Mouse (Mus musculus) MEL (cell line): ENCODE data around the gene Fmod. TPM values are rescaled to one million over a fixed set of nuclear protein-coding genes. Genes with fewer than 3 reads are reported as not detected.

Source experiments
- DNase-seq: peaks from one replicate; pipeline ENCODE4 v3.0.0; 2011; ENCODE audit warnings: low read depth, low spot score
- H3K27ac ChIP-seq: 2 replicates; pipeline ENCODE4 v1.5.1; 2012; ENCODE audit warnings: low read depth, mild to moderate bottlenecking, control low read depth, low read length, moderate library complexity; ENCODE audit not compliant: control insufficient read depth
- H3K27me3 ChIP-seq, 2 experiments: fragments of 150-350 bp in 1 of 2; sonication (generic) in 1 of 2; 2 replicates each; pipeline ENCODE4 v1.6.1; 2012; ENCODE audit warnings: low read length in 2 of 2, mild to moderate bottlenecking in 2 of 2, improper control_type of control experiment in 1 of 2, moderate library complexity in 1 of 2; ENCODE audit not compliant: insufficient read depth in 2 of 2, control insufficient read depth in 1 of 2
- H3K36me3 ChIP-seq, 2 experiments: 2 replicates each; pipeline ENCODE4 v1.6.1; 2012 to 2014; ENCODE audit warnings: low read length in 2 of 2, improper control_type of control experiment in 1 of 2, inconsistent platforms in 1 of 2, mild to moderate bottlenecking in 1 of 2; ENCODE audit not compliant: insufficient read depth in 2 of 2, control insufficient read depth in 1 of 2
- H3K4me1 ChIP-seq, 2 experiments: fragments of 150-350 bp in 1 of 2; sonication (generic) in 1 of 2; 2 replicates each; pipeline ENCODE4 v1.6.1; 2012; ENCODE audit warnings: low read length in 2 of 2, improper control_type of control experiment in 1 of 2, mild to moderate bottlenecking in 1 of 2; ENCODE audit not compliant: insufficient read depth in 2 of 2, control insufficient read depth in 1 of 2
- H3K4me3 ChIP-seq, 2 experiments: fragments of 150-350 bp in 1 of 2; sonication (generic) in 1 of 2; 2 replicates each; pipeline ENCODE4 v1.5.1; 2012; ENCODE audit warnings: low read depth in 2 of 2, low read length in 2 of 2, mild to moderate bottlenecking in 2 of 2, moderate library complexity in 2 of 2, control low read depth in 1 of 2, improper control_type of control experiment in 1 of 2; ENCODE audit not compliant: control insufficient read depth in 1 of 2, insufficient read depth in 1 of 2
- H3K79me2 ChIP-seq: 2 replicates; pipeline ENCODE4 v1.6.1; 2012; ENCODE audit warnings: mild to moderate bottlenecking, low read length, moderate library complexity; ENCODE audit not compliant: control insufficient read depth, poor library complexity, insufficient read depth
- H3K9ac ChIP-seq: 2 replicates; pipeline ENCODE4 v1.6.1; 2012; ENCODE audit warnings: low read depth, mild to moderate bottlenecking, control low read depth, low read length, moderate library complexity; ENCODE audit not compliant: control insufficient read depth, poor library complexity, severe bottlenecking
- H3K9me3 ChIP-seq: fragments of 150-350 bp; sonication (generic); replicated peaks from 2 replicates; pipeline ENCODE4 v1.6.1; 2012; ENCODE audit warnings: mild to moderate bottlenecking, low read length, improper control_type of control experiment, moderate library complexity; ENCODE audit not compliant: insufficient read depth
- CHD1 ChIP-seq: IDR thresholded peaks from 2 replicates; pipeline ENCODE4 v1.6.1; 2012; ENCODE audit warnings: low read depth, mild to moderate bottlenecking, inconsistent platforms, low read length, improper control_type of control experiment
- CHD2 ChIP-seq: IDR thresholded peaks from 2 replicates; pipeline ENCODE4 v1.6.1; 2011; ENCODE audit warnings: low read length, improper control_type of control experiment
- E2F4 ChIP-seq: IDR thresholded peaks from 2 replicates; pipeline ENCODE4 v1.6.1; 2011; ENCODE audit warnings: low read depth, low read length, improper control_type of control experiment, borderline replicate concordance
- ETS1 ChIP-seq: IDR thresholded peaks from 2 replicates; pipeline ENCODE4 v1.6.1; 2012; ENCODE audit warnings: low read depth, mild to moderate bottlenecking, inconsistent platforms, low read length, improper control_type of control experiment, moderate library complexity
- GABPA ChIP-seq: IDR thresholded peaks from 2 replicates; pipeline ENCODE4 v1.6.1; 2012; ENCODE audit warnings: low read depth, mild to moderate bottlenecking, inconsistent platforms, low read length, improper control_type of control experiment, moderate library complexity
- JUND ChIP-seq: IDR thresholded peaks from 2 replicates; pipeline ENCODE4 v1.6.1; 2011; ENCODE audit warnings: low read depth, mild to moderate bottlenecking, improper control_type of control experiment, low read length
- MAFK ChIP-seq: IDR thresholded peaks from 2 replicates; pipeline ENCODE4 v1.6.1; 2011; ENCODE audit warnings: low read depth, mild to moderate bottlenecking, low read length, improper control_type of control experiment, borderline replicate concordance
- MAZ ChIP-seq: IDR thresholded peaks from 2 replicates; pipeline ENCODE4 v1.6.1; 2012; ENCODE audit warnings: low read depth, mild to moderate bottlenecking, inconsistent platforms, low read length, improper control_type of control experiment
- MEF2A ChIP-seq: IDR thresholded peaks from 2 replicates; pipeline ENCODE4 v1.6.1; 2014; ENCODE audit warnings: low read depth, mild to moderate bottlenecking, inconsistent platforms, low read length, improper control_type of control experiment; ENCODE audit not compliant: poor library complexity, insufficient replicate concordance, severe bottlenecking; ENCODE audit errors: extremely low read depth
- POLR2AphosphoS2 ChIP-seq: IDR thresholded peaks from 2 replicates; pipeline ENCODE4 v1.6.1; 2011; ENCODE audit warnings: low read length, improper control_type of control experiment
- RCOR1 ChIP-seq: IDR thresholded peaks from 2 replicates; pipeline ENCODE4 v1.6.1; 2012; ENCODE audit warnings: low read depth, mild to moderate bottlenecking, inconsistent platforms, low read length, improper control_type of control experiment
- SMC3 ChIP-seq: IDR thresholded peaks from 2 replicates; pipeline ENCODE4 v1.6.1; 2011; ENCODE audit warnings: low read depth, low read length, improper control_type of control experiment
- TBP ChIP-seq: IDR thresholded peaks from 2 replicates; pipeline ENCODE4 v1.8.0; 2011; ENCODE audit warnings: low read depth, low read length, improper control_type of control experiment
- TCF12 ChIP-seq: IDR thresholded peaks from 2 replicates; pipeline ENCODE4 v1.6.1; 2014; ENCODE audit warnings: low read depth, mild to moderate bottlenecking, inconsistent platforms, low read length, improper control_type of control experiment, moderate library complexity
- UBTF ChIP-seq: IDR thresholded peaks from 2 replicates; pipeline ENCODE4 v1.6.1; 2012; ENCODE audit warnings: low read depth, mild to moderate bottlenecking, inconsistent platforms, low read length, improper control_type of control experiment, moderate library complexity, borderline replicate concordance; ENCODE audit not compliant: insufficient read depth
- USF1 ChIP-seq: IDR thresholded peaks from 2 replicates; pipeline ENCODE4 v1.6.1; 2014; ENCODE audit warnings: low read depth, mild to moderate bottlenecking, inconsistent platforms, low read length, improper control_type of control experiment, moderate library complexity
- ZC3H11A ChIP-seq: IDR thresholded peaks from 2 replicates; pipeline ENCODE4 v1.6.1; 2012; ENCODE audit warnings: low read depth, mild to moderate bottlenecking, inconsistent platforms, low read length, improper control_type of control experiment
- ZMIZ1 ChIP-seq: IDR thresholded peaks from 2 replicates; pipeline ENCODE4 v1.6.1; 2012; ENCODE audit warnings: low read depth, mild to moderate bottlenecking, inconsistent platforms, low read length, improper control_type of control experiment, moderate library complexity
- ZNF384 ChIP-seq: IDR thresholded peaks from 2 replicates; pipeline ENCODE4 v1.6.1; 2012; ENCODE audit warnings: low read depth, mild to moderate bottlenecking, inconsistent platforms, low read length, improper control_type of control experiment
- polyA plus RNA-seq, 2 experiments: library from polyadenylated mRNA; stranded (reverse) in 1 of 2; unstranded in 1 of 2; fragments of >175 nt in 1 of 2; fragments of >200 nt in 1 of 2; gene quantifications; 2 replicates each; pipeline versions ENCODE4 v1.2.1 to v1.2.4; 2012; ENCODE audit warnings: low replicate concordance in 2 of 2, low read depth in 1 of 2; ENCODE audit not compliant: insufficient read length in 2 of 2, insufficient read depth in 1 of 2, missing spikeins in 1 of 2
- total RNA-seq: library from RNA; depleted of rRNA; stranded (reverse); fragments of 300-350 nt; gene quantifications from 2 replicates; pipeline ENCODE4 v1.2.3, GENCODE M21; 2012

The Fmod gene
- total and polyA plus RNA-seq, 3 experiments, result not detected

GRCm38 (mm10) chr1:134063086-134063772 lies 26.2 kb downstream of the Fmod start:
- Histone ChIP-seq H3K27ac (no peak overlapping the region), H3K36me3 (peaks cover 0 to 18% of the 10 kb centered on the region in 2 experiments; a peak in 2 of 4 replicates), H3K27me3 (no peaks in the 10 kb centered on the region), H3K9me3 (no peaks in the 10 kb centered on the region), H3K4me1 (peaks cover 9 to 36% of the 10 kb centered on the region in 2 experiments)
- no peak for DNase-seq
- TF ChIP-seq E2F4 (no peak), SMC3 (no peak)
- TF ChIP-seq, all 39 proteins: peak for 0
- no peaks in the 10 kb centered on the region; the same call in 1 of the 2 replicates for H3K79me2 ChIP-seq
- no peak overlapping the region for H3K9ac ChIP-seq
- H3K4me3 ChIP-seq, result no peak overlapping the region

GRCm38 (mm10) chr1:134063773-134064125 lies 26.7 kb downstream of the Fmod start:
- Histone ChIP-seq H3K36me3 (peaks cover 0 to 18% of the 10 kb centered on the region in 2 experiments; a peak in 2 of 4 replicates), H3K4me3 (no peak overlapping the region), H3K79me2 (no peaks in the 10 kb centered on the region; the same call in 1 of the 2 replicates), H3K9me3 (no peaks in the 10 kb centered on the region), H3K9ac (no peak overlapping the region), H3K27ac (no peak overlapping the region), H3K4me1 (peaks cover 9 to 36% of the 10 kb centered on the region in 2 experiments), H3K27me3 (no peaks in the 10 kb centered on the region)
- no peak for TF ChIP-seq ZC3H11A
- TF ChIP-seq CHD2, result no peak
- no peak for TF ChIP-seq E2F4
- no peak for TF ChIP-seq ETS1
- no peak for TF ChIP-seq TCF12
- TF ChIP-seq GABPA, result no peak
- TF ChIP-seq ZNF384, result no peak
- no peak for TF ChIP-seq JUND
- TF ChIP-seq MAFK, result no peak
- TF ChIP-seq POLR2AphosphoS2, result no peak
- TF ChIP-seq TBP, result no peak
- TF ChIP-seq ZMIZ1, result no peak
- TF ChIP-seq MEF2A, result no peak
- no peak for TF ChIP-seq MAZ
- no peak for TF ChIP-seq CHD1
- no peak for TF ChIP-seq RCOR1
- TF ChIP-seq UBTF, result no peak
- no peak for TF ChIP-seq USF1
- no peak for DNase-seq
